Mouse (Mus musculus): ENCODE measurements around the gene Comt. TPM values are rescaled to one million over a fixed set of nuclear protein-coding genes. Genes with fewer than 3 reads are reported as not detected.
A peak's percentile ranks its signal among the peaks of the same experiment; 100 is the strongest.

Comt gene
- total RNA-seq, 2 experiments from 2014 or later: 71.8 to 81.3 TPM

- DNase-seq (ENCODE audit: extremely low spot score in 1 of 2, low spot score in 1 of 2): no peak
These were observed 9.5 kb upstream of the Comt start for GRCm38 (mm10) chr16:18436128-18436527.

- DNase-seq (ENCODE audit: extremely low spot score in 1 of 2, low spot score in 1 of 2): no peak
These were observed 6.8 kb upstream of the Comt start for GRCm38 (mm10) chr16:18433341-18433920.

GRCm38 (mm10) chr16:18430641-18431212 lies 4.1 kb upstream of the Comt start:
- no peak for DNase-seq (ENCODE audit: extremely low spot score in 1 of 2, low spot score in 1 of 2)

GRCm38 (mm10) chr16:18429641-18430040 lies 3.0 kb upstream of the Comt start:
- DNase-seq (ENCODE audit: extremely low spot score in 1 of 2, low spot score in 1 of 2): no peak

- DNase-seq (ENCODE audit: extremely low spot score in 1 of 2, low spot score in 1 of 2): no peak
These were observed 1.9 kb upstream of the Comt start for GRCm38 (mm10) chr16:18428516-18429042.

- DNase-seq (ENCODE audit: extremely low spot score in 1 of 2, low spot score in 1 of 2): no peak
These were observed 1.4 kb upstream of the Comt start for GRCm38 (mm10) chr16:18428011-18428515.

- peak; percentile 64 to 73 for DNase-seq (ENCODE audit: extremely low spot score in 1 of 2, low spot score in 1 of 2)
These were observed 349 bp downstream of the Comt start, which contains the start of gene Txnrd2 for GRCm38 (mm10) chr16:18426215-18426791. Gene Txnrd2 (plus strand): TSS chr16:18426384.

GRCm38 (mm10) chr16:18425475-18426214 lies 1.0 kb downstream of the Comt start:
- no peak for DNase-seq (ENCODE audit: extremely low spot score in 1 of 2, low spot score in 1 of 2)

- no peak for DNase-seq (ENCODE audit: extremely low spot score in 1 of 2, low spot score in 1 of 2)
These were observed 2.1 kb downstream of the Comt start for GRCm38 (mm10) chr16:18424364-18425045.

GRCm38 (mm10) chr16:18423915-18424265 lies 2.8 kb downstream of the Comt start:
- DNase-seq (ENCODE audit: extremely low spot score in 1 of 2, low spot score in 1 of 2): no peak

- no peak for DNase-seq (ENCODE audit: extremely low spot score in 1 of 2, low spot score in 1 of 2)
These were observed 3.3 kb downstream of the Comt start for GRCm38 (mm10) chr16:18423203-18423914.

- no peak for DNase-seq (ENCODE audit: extremely low spot score in 1 of 2, low spot score in 1 of 2)
These were observed 6.1 kb downstream of the Comt start for GRCm38 (mm10) chr16:18420571-18420970.

- DNase-seq (ENCODE audit: extremely low spot score in 1 of 2, low spot score in 1 of 2): no peak
These were observed 7.0 kb downstream of the Comt start for GRCm38 (mm10) chr16:18419603-18420026.

GRCm38 (mm10) chr16:18418756-18419602 lies 7.7 kb downstream of the Comt start:
- no peak for DNase-seq (ENCODE audit: extremely low spot score in 1 of 2, low spot score in 1 of 2)

- no peak for DNase-seq (ENCODE audit: extremely low spot score in 1 of 2, low spot score in 1 of 2)
These were observed 9.2 kb downstream of the Comt start for GRCm38 (mm10) chr16:18417491-18417890.

- DNase-seq (ENCODE audit: extremely low spot score in 1 of 2, low spot score in 1 of 2): no peak
These were observed 9.8 kb downstream of the Comt start for GRCm38 (mm10) chr16:18416837-18417236.

GRCm38 (mm10) chr16:18416094-18416761 lies 10.4 kb downstream of the Comt start:
- no peak for DNase-seq (ENCODE audit: extremely low spot score in 1 of 2, low spot score in 1 of 2)

All from layer of hippocampus, postnatal 25 days (tissue).